Mouse (Mus musculus) stomach, postnatal 0 days (tissue): ENCODE results near the gene Vsig10l.

Experiments
- CTCF ChIP-seq: IDR thresholded peaks from 2 replicates; pipeline ENCODE4 v1.5.1; 2016; ENCODE audit warnings: antibody characterized with exemption, low read depth, mild to moderate bottlenecking, moderate library complexity
- EP300 ChIP-seq: optimal IDR thresholded peaks from 2 replicates; pipeline ENCODE3; 2016; ENCODE audit warnings: antibody characterized with exemption

DNA sequence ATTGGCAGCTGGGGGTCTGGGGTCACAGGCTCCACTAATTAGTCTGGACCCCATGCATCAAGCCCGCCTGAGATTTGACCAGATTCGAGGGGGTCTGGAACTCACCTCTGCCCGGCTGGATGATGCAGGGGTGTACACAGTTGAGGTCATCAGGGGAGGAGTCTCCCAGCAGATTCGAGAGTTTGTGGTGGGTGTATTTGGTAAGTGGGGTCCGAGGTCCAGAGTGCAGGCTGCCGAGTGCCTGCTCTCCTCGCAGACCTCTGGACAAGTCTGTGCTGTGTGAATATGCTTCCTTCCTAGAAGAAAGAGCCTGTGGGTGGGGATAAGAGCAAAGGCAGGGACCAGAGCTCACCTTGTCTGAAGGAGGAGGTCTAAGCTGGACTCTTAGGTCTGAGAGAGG, 1.0 kb downstream of the Vsig10l start:
- TF ChIP-seq CTCF (no peak), EP300 (no peak)
